8 mouse cellular contexts compared by ENCODE assay signal in genomic region chr6:134926338-134926705, GRCm38 (mm10). TPM values are rescaled to one million over a fixed set of nuclear protein-coding genes. Genes with fewer than 3 reads are reported as not detected.
DNase-seq lines count a peak whose midpoint lies in the region; ATAC-seq and TF ChIP-seq lines count a peak whose summit lies in the region.

No protein-coding gene starts in this region.

- DNase-seq in heart, adult 2 months: no peak
- no peak for DNase-seq in heart, postnatal 14 days
- peak; percentile 36 for DNase-seq in 416B (ENCODE audit: low read depth)
- no peak for DNase-seq in liver, embryonic 14.5 days (ENCODE audit: low read depth in 3 of 3, low spot score in 3 of 3)
- DNase-seq in right cerebral cortex, postnatal 10 days (ENCODE audit: low spot score in 2 of 2): no peak
- no peak for DNase-seq in adrenal gland, postnatal 4 days (ENCODE audit: low spot score in 2 of 2)

- intact Hi-C loops in heart, adult 2 months (cut with DNase I): no loop called here
- intact Hi-C loops in heart, postnatal 14 days (cut with DNase I): no loop called here

- TF ChIP-seq POLR2A in heart, adult 2 months (IDR thresholded peaks at IDR 0.05; ENCODE audit: insufficient read depth, low read depth, low read length): no peak

- H3K27ac ChIP-seq in heart, adult 2 months: peak overlapping the region; percentile 89
- H3K27ac ChIP-seq in forebrain, embryonic 13.5 days: peak overlapping the region; percentile 99
- H3K27ac ChIP-seq in liver, embryonic 14.5 days: peak overlapping the region; percentile 100

- H3K4me2 ChIP-seq in forebrain, embryonic 13.5 days: peak overlapping the region; percentile 95
- peak overlapping the region; percentile 99 for H3K4me2 ChIP-seq in liver, embryonic 14.5 days (ENCODE audit: low read depth)

- H3K36me3 ChIP-seq in heart, adult 2 months (ENCODE audit: control insufficient read depth, insufficient read depth, low read length): peaks cover 20% of the 10 kb centered on the region
- H3K36me3 ChIP-seq in forebrain, embryonic 13.5 days (ENCODE audit: poor library complexity, severe bottlenecking): peaks cover 6% of the 10 kb centered on the region; the same call in 1 of the 2 replicates
- peaks cover 20% of the 10 kb centered on the region for H3K36me3 ChIP-seq in liver, embryonic 14.5 days (replicated peaks; ENCODE audit: control insufficient read depth, insufficient read depth, low read depth)

- 35% methylated on average over 3 of the region's 3 CpGs for WGBS in heart, adult 2 months
- 14% methylated on average over 3 of the region's 3 CpGs for WGBS in forebrain, embryonic 13.5 days
- WGBS in liver, embryonic 14.5 days (ENCODE audit: insufficient replicate concordance): 33% methylated on average over 3 of the region's 3 CpGs

- H3K79me2 ChIP-seq in heart, adult 2 months (replicated peaks; ENCODE audit: control insufficient read depth, insufficient read depth, low read length): no peaks in the 10 kb centered on the region; the same call in 1 of the 2 replicates

- TF ChIP-seq CTCF in heart, adult 2 months (IDR thresholded peaks at IDR 0.05): no peak
- TF ChIP-seq CTCF in liver, embryonic 14.5 days (IDR thresholded peaks at IDR 0.05; ENCODE audit: low read depth): no peak

- no peak for ATAC-seq in forebrain, embryonic 13.5 days
- no peak for ATAC-seq in liver, embryonic 14.5 days (ENCODE audit: insufficient read depth)
- ATAC-seq in erythroid progenitor cell, adult 5-6 weeks (replicated peaks; ENCODE audit: low FRiP score, poor library complexity, severe bottlenecking): no peak

- peak overlapping the region; percentile 78 for H3K4me3 ChIP-seq in heart, adult 2 months
- peak overlapping the region; percentile 53 for H3K4me3 ChIP-seq in forebrain, embryonic 13.5 days
- peak overlapping the region; percentile 71 to 91 for H3K4me3 ChIP-seq in liver, embryonic 14.5 days (ENCODE audit: insufficient read depth in 1 of 2, low read depth in 2 of 2, low read length in 2 of 2)

- H3K9ac ChIP-seq in heart, adult 2 months (ENCODE audit: low read depth, low read length): peak overlapping the region; percentile 83
- H3K9ac ChIP-seq in forebrain, embryonic 13.5 days: peak overlapping the region; percentile 92
- H3K9ac ChIP-seq in liver, embryonic 14.5 days (replicated peaks): peak overlapping the region; percentile 100

- no peaks in the 10 kb centered on the region for H3K27me3 ChIP-seq in heart, adult 2 months (ENCODE audit: control insufficient read depth, insufficient read depth, low read length)
- no peaks in the 10 kb centered on the region for H3K27me3 ChIP-seq in forebrain, embryonic 13.5 days
- no peaks in the 10 kb centered on the region for H3K27me3 ChIP-seq in liver, embryonic 14.5 days (ENCODE audit: control insufficient read depth, insufficient read depth, low read length)

- no peak for TF ChIP-seq EP300 in heart, adult 2 months (IDR thresholded peaks at IDR 0.05; ENCODE audit: insufficient read depth, low read depth, low read length)
- TF ChIP-seq EP300 in liver, embryonic 14.5 days (IDR thresholded peaks at IDR 0.05; ENCODE audit: low read depth): no peak

- no peaks in the 10 kb centered on the region for H3K9me3 ChIP-seq in forebrain, embryonic 13.5 days (replicated peaks)
- no peaks in the 10 kb centered on the region for H3K9me3 ChIP-seq in liver, embryonic 14.5 days (ENCODE audit: control insufficient read depth, low read length)

- H3K4me1 ChIP-seq in heart, adult 2 months (ENCODE audit: control insufficient read depth, insufficient read depth, low read length): no peaks in the 10 kb centered on the region; the same call in 1 of the 2 replicates
- peaks cover 70% of the 10 kb centered on the region for H3K4me1 ChIP-seq in forebrain, embryonic 13.5 days
- peaks cover 22% of the 10 kb centered on the region in 2 experiments for H3K4me1 ChIP-seq in liver, embryonic 14.5 days (replicated peaks; ENCODE audit: control insufficient read depth in 2 of 2, insufficient read depth in 2 of 2, low read length in 1 of 2)

RNA-seq across cellular contexts. Expression of gene Cdkn1b, which starts 6.1 kb away (rescaled TPM):
- total RNA-seq in heart, adult 2 months (2021): 10 to 100 TPM; 35.9 to 42.0 TPM
- 14.6 and 15.0 TPM in 2 replicates for polyA plus RNA-seq in heart, adult 2 months (2012; rRNA removed)
- 10 to 100 TPM; 47.5 to 49.0 TPM for total RNA-seq in heart, postnatal 14 days (2021)
- polyA plus RNA-seq in forebrain, embryonic 13.5 days (2015; fragmentation: Nextera tagmentation; extraction: Ambion mirVana): 48.8 and 58.5 TPM in 2 replicates
- 8.4 and 12.2 TPM in 2 replicates for polyA plus RNA-seq in liver, embryonic 14.5 days (2012; rRNA removed)
- polyA plus RNA-seq in liver, embryonic 14.5 days (2014; fragmentation: Nextera tagmentation; extraction: Ambion mirVana): 11.7 and 12.6 TPM in 2 replicates
- total RNA-seq in erythroid progenitor cell, adult 5-6 weeks (2015; ENCODE audit: low replicate concordance): 62.7 and 90.5 TPM in 2 replicates
- total RNA-seq in erythroid progenitor cell, adult 5-6 weeks (2017; ENCODE audit: low replicate concordance): 107 and 117 TPM in 2 replicates
- total RNA-seq in adrenal gland, postnatal 4 days (2021): 10 to 100 TPM; 53.4 to 53.8 TPM

RNA-seq across cellular contexts. Expression of gene Gpr19, which starts 27.9 kb away (rescaled TPM):
- 1 to 10 TPM; 3.2 to 4.8 TPM for total RNA-seq in heart, adult 2 months (2021)
- 4.4 and 6.1 TPM in 2 replicates for polyA plus RNA-seq in heart, adult 2 months (2012; rRNA removed)
- 1 to 10 TPM; 4.4 to 4.7 TPM for total RNA-seq in heart, postnatal 14 days (2021)
- 45.5 and 46.4 TPM in 2 replicates for polyA plus RNA-seq in forebrain, embryonic 13.5 days (2015; fragmentation: Nextera tagmentation; extraction: Ambion mirVana)
- polyA plus RNA-seq in liver, embryonic 14.5 days (2012; rRNA removed): 4.4 and 4.7 TPM in 2 replicates
- 4.4 and 4.9 TPM in 2 replicates for polyA plus RNA-seq in liver, embryonic 14.5 days (2014; fragmentation: Nextera tagmentation; extraction: Ambion mirVana)
- total RNA-seq in erythroid progenitor cell, adult 5-6 weeks (2015; ENCODE audit: low replicate concordance): 17.3 and 19.7 TPM in 2 replicates
- 7.2 and 11.9 TPM in 2 replicates for total RNA-seq in erythroid progenitor cell, adult 5-6 weeks (2017; ENCODE audit: low replicate concordance)
- total RNA-seq in adrenal gland, postnatal 4 days (2021): 10 to 100 TPM; 13.6 to 16.4 TPM

RNA-seq across cellular contexts. Expression of gene Apold1, which starts 55.2 kb away (rescaled TPM):
- 1 to 10 TPM; 6.9 to 9.3 TPM for total RNA-seq in heart, adult 2 months (2021)
- polyA plus RNA-seq in heart, adult 2 months (2012; rRNA removed): 3.6 and 4.4 TPM in 2 replicates
- 10 to 100 TPM; 15.4 to 18.5 TPM for total RNA-seq in heart, postnatal 14 days (2021)
- polyA plus RNA-seq in forebrain, embryonic 13.5 days (2015; fragmentation: Nextera tagmentation; extraction: Ambion mirVana): 3.5 and 3.6 TPM in 2 replicates
- 0.78 and 0.95 TPM in 2 replicates for polyA plus RNA-seq in liver, embryonic 14.5 days (2012; rRNA removed)
- polyA plus RNA-seq in liver, embryonic 14.5 days (2014; fragmentation: Nextera tagmentation; extraction: Ambion mirVana): 1.6 and 2.2 TPM in 2 replicates
- total RNA-seq in erythroid progenitor cell, adult 5-6 weeks (2015; ENCODE audit: low replicate concordance): 8.8 and 11.5 TPM in 2 replicates
- 16.0 and 17.9 TPM in 2 replicates for total RNA-seq in erythroid progenitor cell, adult 5-6 weeks (2017; ENCODE audit: low replicate concordance)
- total RNA-seq in adrenal gland, postnatal 4 days (2021): 1 to 10 TPM; 6.5 to 8.2 TPM
